Comparison of ENCODE assay signal across 1 mouse cellular context in the genomic region with DNA sequence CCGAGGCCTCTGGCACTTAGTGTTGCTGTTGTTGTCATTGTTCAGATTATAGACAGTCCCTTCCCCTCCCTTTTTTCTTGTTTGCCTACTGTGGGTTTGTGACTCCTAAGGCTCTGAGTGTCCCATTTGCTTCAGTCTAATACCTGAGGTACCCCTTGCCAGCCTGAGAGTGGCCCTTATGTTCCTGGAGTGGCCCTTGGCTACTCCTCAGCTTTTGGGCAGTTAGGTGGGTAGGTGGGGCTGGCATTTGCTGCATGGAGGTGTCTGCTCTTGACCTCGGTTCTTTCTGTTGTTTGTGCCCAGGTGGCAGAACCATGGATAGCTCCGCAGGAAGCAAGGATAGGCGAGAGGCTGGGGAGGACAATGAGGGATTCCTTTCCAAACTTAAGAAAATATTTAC.
TF ChIP-seq lines count a peak whose summit lies in the region.

No protein-coding gene starts in this region.

TF ChIP-seq in myocyte, 11 proteins besides CTCF, POLR2A, EP300 and RAD21 (continued from another document):
- TF ChIP-seq USF1 (IDR thresholded peaks at IDR 0.05; ENCODE audit: low read depth) = no peak
- TF ChIP-seq CEBPB (IDR thresholded peaks at IDR 0.05; ENCODE audit: insufficient read depth, poor library complexity, severe bottlenecking) = no peak
- no peak for TF ChIP-seq TCF12 (IDR thresholded peaks at IDR 0.05; ENCODE audit: insufficient read depth, poor library complexity, severe bottlenecking)
